Mouse (Mus musculus): ENCODE results near the gene Dbnl.

DNA sequence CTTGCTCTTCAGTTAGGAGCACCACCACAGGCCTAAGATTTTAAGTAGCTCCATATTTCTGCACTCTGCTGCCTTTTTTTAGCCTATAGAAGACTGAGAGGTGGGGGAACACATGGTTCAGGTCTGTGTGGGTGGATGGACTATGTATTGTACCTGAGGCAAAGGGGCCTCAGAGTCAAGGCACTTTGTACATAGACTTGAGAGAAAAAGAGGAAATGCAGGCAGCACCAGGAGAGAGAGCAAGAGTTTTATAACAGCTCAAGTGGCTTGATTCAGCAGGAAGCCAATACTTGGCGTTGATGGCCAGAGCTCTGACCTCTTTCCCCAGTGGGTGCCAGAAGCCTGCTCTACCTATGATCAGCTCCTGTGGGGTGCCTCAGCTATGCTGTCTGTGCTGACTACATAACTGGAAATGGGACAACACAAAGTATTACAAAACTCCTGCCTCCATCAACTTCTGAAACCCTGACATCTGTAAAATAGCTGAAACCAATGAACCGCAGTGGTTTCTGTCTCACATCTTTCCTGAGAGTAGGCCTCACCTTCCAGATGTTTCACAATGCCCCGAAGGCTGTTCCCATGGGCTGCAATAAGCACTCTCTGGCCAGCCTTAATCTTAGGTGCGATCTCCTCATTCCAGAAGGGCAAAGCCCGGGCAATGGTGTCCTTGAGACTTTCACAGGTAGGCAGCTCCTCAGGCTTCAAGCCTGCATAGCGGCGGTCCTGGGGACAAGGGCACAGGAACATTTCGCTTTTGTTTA is 14.3 kb downstream of the Dbnl start:
- TF ChIP-seq CTCF (conservative IDR thresholded peaks at IDR 0.05; ENCODE audit: insufficient read depth, insufficient read length, low read depth, low read length) (no peak), POLR2A (IDR thresholded peaks at IDR 0.05; ENCODE audit: low read depth, low read length) (no peak)

Data from kidney, adult 2 months (tissue).